Mouse (Mus musculus): ENCODE data around the gene Rbm39. TPM values are rescaled to one million over a fixed set of nuclear protein-coding genes. Genes with fewer than 3 reads are reported as not detected.

Gene Rbm39
- polyA plus RNA-seq, 1 experiment from 2014 or later = 494 TPM

DNA sequence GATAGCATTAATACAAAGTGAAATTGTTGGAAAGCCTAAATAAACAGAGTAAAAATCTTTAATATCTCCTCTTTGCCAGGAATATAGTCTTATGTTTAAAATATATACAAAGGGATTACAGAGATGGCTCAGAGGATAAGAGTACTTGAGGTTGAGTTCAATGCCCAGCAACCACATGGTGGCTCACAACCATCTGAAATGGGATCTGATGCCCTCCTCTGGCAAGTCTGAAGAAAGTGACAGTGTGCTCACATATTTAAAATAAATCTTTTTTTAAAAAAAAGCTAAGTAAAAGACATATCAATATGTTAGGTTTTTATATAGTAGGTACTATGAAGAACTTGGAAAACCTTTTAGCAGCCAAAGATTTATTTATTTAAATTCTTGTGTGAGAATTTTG, 28.5 kb downstream of the Rbm39 start:
- H3K4me2 ChIP-seq (ENCODE audit: low read length) = no peak overlapping the region
- no peaks in the 10 kb centered on the region for H3K4me1 ChIP-seq (replicated peaks; ENCODE audit: control insufficient read depth, insufficient read depth, low read length)
- no peaks in the 10 kb centered on the region for H3K9me3 ChIP-seq (ENCODE audit: control insufficient read depth, low read length)
- no peak overlapping the region for H3K9ac ChIP-seq (replicated peaks; ENCODE audit: low read depth, low read length)
- H3K4me3 ChIP-seq (replicated peaks; ENCODE audit: low read length) = no peak overlapping the region
- H3K27ac ChIP-seq (ENCODE audit: low read length) = no peak overlapping the region
- ATAC-seq = no peak
- H3K27me3 ChIP-seq (replicated peaks; ENCODE audit: control insufficient read depth, insufficient read depth, low read length) = no peaks in the 10 kb centered on the region
- peaks cover 36% of the 10 kb centered on the region for H3K36me3 ChIP-seq (ENCODE audit: control insufficient read depth, insufficient read depth)

DNA sequence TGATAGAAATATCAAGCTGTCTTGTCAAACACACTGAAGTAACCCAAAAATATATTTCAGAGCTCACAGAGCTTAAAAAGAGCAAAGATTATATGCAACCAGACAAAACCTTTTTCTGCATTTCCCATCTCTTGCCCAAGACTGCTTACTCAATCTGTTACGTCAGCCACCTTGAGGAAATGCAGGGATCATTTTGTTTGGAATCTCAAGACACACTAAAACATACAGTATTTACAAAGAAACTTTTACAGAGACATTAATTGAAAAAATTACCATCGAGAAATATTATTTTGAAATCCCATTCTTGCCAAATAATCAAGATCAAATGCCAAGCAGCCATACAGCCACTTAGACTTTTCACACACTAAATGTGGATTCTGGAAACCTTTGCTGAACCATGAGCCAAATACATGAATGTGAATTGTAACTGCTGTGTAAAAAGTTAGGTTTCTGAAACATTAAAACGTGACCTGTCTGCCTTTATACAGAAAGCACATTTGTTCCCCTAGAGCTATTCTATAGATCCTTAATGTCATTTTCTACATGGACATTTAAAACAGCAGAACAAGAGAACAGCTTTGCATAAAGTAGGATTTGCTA, 32.6 kb downstream of the Rbm39 start:
- peaks cover 25% of the 10 kb centered on the region for H3K36me3 ChIP-seq (ENCODE audit: control insufficient read depth, insufficient read depth)
- H3K27me3 ChIP-seq (replicated peaks; ENCODE audit: control insufficient read depth, insufficient read depth, low read length) = no peaks in the 10 kb centered on the region
- ATAC-seq = no peak
- H3K9me3 ChIP-seq (ENCODE audit: control insufficient read depth, low read length) = no peaks in the 10 kb centered on the region
- no peak overlapping the region for H3K27ac ChIP-seq (ENCODE audit: low read length)
- WGBS = 81% methylated on average over 3 of the region's 3 CpGs
- H3K4me2 ChIP-seq (ENCODE audit: low read length) = no peak overlapping the region
- H3K4me1 ChIP-seq (replicated peaks; ENCODE audit: control insufficient read depth, insufficient read depth, low read length) = peaks cover 15% of the 10 kb centered on the region
- H3K9ac ChIP-seq (replicated peaks; ENCODE audit: low read depth, low read length) = no peak overlapping the region
- no peak overlapping the region for H3K4me3 ChIP-seq (replicated peaks; ENCODE audit: low read length)

DNA sequence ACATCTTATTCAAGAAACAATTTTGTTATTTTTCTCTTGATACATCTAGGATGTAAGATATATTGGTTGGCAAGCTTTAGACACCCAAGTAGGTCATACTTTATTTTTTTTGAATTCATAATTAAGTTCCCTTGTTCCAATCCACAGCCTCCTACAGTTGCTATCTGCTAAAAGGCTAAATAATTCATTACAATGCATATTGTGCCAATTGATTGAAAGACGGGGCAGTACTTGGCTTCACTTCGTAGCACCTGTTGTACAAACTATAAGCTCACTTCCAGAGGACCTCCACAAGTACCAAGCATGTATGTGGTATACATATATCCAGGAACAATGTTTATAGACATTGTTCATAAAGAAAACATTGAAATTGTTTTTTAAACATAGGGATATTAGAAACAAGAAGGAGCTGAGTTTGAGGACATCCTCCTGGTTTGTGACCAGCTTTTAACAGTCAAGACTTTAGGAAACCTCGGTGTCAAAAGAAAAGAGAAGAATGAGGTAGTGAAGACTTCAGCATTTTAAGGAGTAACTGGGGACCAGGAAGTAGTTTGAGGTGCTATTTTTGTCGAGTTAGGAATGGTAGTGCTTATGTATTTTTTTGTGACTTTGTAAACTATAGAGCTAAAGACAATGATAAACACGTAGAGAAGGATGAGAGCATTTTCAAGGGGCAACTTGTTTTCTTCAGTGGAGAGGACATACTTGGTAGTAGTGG, 33.6 kb downstream of the Rbm39 start:
- Histone ChIP-seq H3K4me3 (replicated peaks; ENCODE audit: low read length) (no peak overlapping the region), H3K27ac (ENCODE audit: low read length) (no peak overlapping the region), H3K9ac (replicated peaks; ENCODE audit: low read depth, low read length) (no peak overlapping the region), H3K4me1 (replicated peaks; ENCODE audit: control insufficient read depth, insufficient read depth, low read length) (peaks cover 15% of the 10 kb centered on the region), H3K27me3 (replicated peaks; ENCODE audit: control insufficient read depth, insufficient read depth, low read length) (no peaks in the 10 kb centered on the region), H3K9me3 (ENCODE audit: control insufficient read depth, low read length) (no peaks in the 10 kb centered on the region), H3K4me2 (ENCODE audit: low read length) (no peak overlapping the region), H3K36me3 (ENCODE audit: control insufficient read depth, insufficient read depth) (peaks cover 23% of the 10 kb centered on the region)
- 67% methylated on average over 5 of the region's 5 CpGs for WGBS
- ATAC-seq = no peak

DNA sequence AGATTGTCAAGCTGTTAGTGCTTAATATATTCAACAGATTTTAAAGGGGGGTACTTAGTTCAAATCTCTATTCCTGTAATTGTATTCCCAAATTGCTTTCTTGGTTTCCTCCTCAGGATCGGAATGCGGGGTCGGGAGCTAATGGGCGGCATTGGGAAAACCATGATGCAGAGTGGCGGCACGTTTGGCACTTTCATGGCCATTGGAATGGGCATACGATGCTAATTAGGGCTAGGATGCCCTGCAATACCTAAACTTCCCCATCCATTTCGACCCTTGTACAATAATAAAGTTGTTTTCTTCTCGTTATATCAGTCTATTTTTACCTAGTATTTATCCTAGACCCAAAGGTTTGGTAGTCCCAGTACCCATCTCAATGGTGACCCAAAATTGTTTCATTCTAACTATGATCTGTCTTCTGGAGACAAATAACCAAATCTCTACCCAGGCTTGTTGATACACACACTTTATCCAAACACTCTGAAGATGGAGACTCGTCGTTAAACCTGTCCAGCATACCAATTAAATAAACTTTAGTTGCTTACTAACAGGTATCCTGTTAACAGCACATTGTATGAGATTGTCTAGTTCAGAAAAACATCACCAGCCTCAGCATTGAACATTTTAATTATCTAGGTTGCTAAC, 34.4 kb downstream of the Rbm39 start:
- H3K4me2 ChIP-seq (ENCODE audit: low read length) = peak overlapping the region; percentile 28; the same call in 1 of the 2 replicates
- no peaks in the 10 kb centered on the region for H3K27me3 ChIP-seq (replicated peaks; ENCODE audit: control insufficient read depth, insufficient read depth, low read length)
- no peak for ATAC-seq
- WGBS = 56% methylated on average over 11 of the region's 11 CpGs
- no peak overlapping the region for H3K4me3 ChIP-seq (replicated peaks; ENCODE audit: low read length)
- no peak overlapping the region for H3K27ac ChIP-seq (ENCODE audit: low read length)
- H3K9ac ChIP-seq (replicated peaks; ENCODE audit: low read depth, low read length) = no peak overlapping the region
- peaks cover 23% of the 10 kb centered on the region for H3K36me3 ChIP-seq (ENCODE audit: control insufficient read depth, insufficient read depth)
- peaks cover 15% of the 10 kb centered on the region for H3K4me1 ChIP-seq (replicated peaks; ENCODE audit: control insufficient read depth, insufficient read depth, low read length)
- no peaks in the 10 kb centered on the region for H3K9me3 ChIP-seq (ENCODE audit: control insufficient read depth, low read length)

DNA sequence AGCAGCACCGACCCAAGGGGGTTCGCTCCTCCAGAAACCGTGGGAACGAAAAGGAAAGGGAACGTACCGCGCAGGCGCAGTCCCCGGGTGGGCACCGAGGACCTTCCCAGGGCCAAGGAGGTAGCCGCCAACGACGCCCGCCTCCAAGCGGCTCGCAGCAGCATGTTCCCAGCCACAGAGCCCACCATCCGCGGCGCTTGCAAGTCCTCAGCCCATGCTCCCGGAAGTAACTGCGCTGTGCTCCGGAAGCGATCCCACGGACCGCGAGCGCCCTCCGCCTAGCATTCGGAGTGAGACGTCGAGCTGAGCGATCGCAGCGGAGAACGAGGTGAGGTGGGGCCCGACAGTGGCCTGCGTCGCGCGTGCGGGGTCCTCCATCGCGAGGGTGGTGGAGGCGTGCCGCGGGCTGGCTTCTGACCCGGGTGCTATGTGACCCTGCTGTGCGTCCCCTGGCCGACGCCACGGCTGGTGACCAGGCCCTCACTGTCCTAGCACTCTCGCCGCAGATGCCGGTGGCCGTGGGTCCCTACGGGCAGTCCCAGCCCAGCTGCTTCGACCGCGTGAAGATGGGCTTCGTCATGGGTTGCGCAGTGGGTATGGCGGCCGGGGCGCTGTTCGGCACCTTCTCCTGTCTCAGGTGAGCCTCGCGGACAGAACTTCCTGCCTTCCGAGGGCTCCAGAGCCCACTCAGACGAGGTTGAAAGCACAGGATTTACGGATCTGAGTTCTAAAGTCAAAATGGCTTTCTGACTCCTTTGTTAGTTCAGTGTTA, 35.9 kb downstream of the Rbm39 start, which contains the start of the genes Romo1 and Nfs1:
TSS of gene Romo1 (plus strand) at position 87 of the 772 bp plus-strand sequence.
TSS of gene Nfs1 (minus strand) at position 234 of the 772 bp plus-strand sequence.
- WGBS = 0% methylated on average over 69 of the region's 70 CpGs

DNA sequence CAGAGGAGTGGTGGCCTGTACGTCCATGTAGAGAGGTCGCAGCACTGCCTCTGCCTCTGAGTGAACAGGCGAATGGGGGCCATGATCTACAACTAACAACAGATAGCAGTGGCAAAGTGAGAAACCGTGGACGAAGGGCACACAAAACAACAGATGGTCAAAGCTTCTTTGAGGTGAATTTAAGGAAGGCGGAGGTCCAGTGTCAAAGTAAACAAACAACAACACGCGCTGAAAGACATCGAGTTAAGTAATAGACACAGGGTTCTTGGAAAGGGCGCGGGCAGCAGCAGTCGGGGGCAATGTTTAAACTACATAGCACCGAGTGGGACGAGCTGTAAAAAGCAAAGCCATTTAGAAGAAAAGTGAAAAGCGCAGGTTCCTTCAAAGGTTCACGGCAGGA, 36.7 kb downstream of the Rbm39 start:
- peak overlapping the region; percentile 93 for H3K4me2 ChIP-seq (ENCODE audit: low read length)
- H3K36me3 ChIP-seq (ENCODE audit: control insufficient read depth, insufficient read depth) = peaks cover 9% of the 10 kb centered on the region; the same call in 1 of the 2 replicates
- peaks cover 15% of the 10 kb centered on the region for H3K4me1 ChIP-seq (replicated peaks; ENCODE audit: control insufficient read depth, insufficient read depth, low read length)
- no peaks in the 10 kb centered on the region for H3K27me3 ChIP-seq (replicated peaks; ENCODE audit: control insufficient read depth, insufficient read depth, low read length)
- no peaks in the 10 kb centered on the region for H3K9me3 ChIP-seq (ENCODE audit: control insufficient read depth, low read length)
- H3K4me3 ChIP-seq (replicated peaks; ENCODE audit: low read length) = peak overlapping the region; percentile 90
- ATAC-seq = no peak
- H3K9ac ChIP-seq (replicated peaks; ENCODE audit: low read depth, low read length) = peak overlapping the region; percentile 87
- 2% methylated on average over 16 of the region's 16 CpGs for WGBS
- peak overlapping the region; percentile 93 for H3K27ac ChIP-seq (ENCODE audit: low read length)

More for the DNA sequence above, 35.9 kb downstream of the Rbm39 start, which contains the start of the genes Romo1 and Nfs1:
- Histone ChIP-seq H3K27ac (ENCODE audit: low read length) (peak within 1 kb of the TSS; percentile 93), H3K27me3 (replicated peaks; ENCODE audit: control insufficient read depth, insufficient read depth, low read length) (no peaks in the 10 kb centered on the region), H3K36me3 (ENCODE audit: control insufficient read depth, insufficient read depth) (peaks cover 15% of the 10 kb centered on the region; the same call in 1 of the 2 replicates), H3K9me3 (ENCODE audit: control insufficient read depth, low read length) (no peaks in the 10 kb centered on the region), H3K4me1 (replicated peaks; ENCODE audit: control insufficient read depth, insufficient read depth, low read length) (peaks cover 15% of the 10 kb centered on the region), H3K4me3 (replicated peaks; ENCODE audit: low read length) (peak within 1 kb of the TSS; percentile 90), H3K9ac (replicated peaks; ENCODE audit: low read depth, low read length) (peak within 1 kb of the TSS; percentile 87), H3K4me2 (ENCODE audit: low read length) (peak within 1 kb of the TSS; percentile 93)
- peak; percentile 99 for ATAC-seq

DNA sequence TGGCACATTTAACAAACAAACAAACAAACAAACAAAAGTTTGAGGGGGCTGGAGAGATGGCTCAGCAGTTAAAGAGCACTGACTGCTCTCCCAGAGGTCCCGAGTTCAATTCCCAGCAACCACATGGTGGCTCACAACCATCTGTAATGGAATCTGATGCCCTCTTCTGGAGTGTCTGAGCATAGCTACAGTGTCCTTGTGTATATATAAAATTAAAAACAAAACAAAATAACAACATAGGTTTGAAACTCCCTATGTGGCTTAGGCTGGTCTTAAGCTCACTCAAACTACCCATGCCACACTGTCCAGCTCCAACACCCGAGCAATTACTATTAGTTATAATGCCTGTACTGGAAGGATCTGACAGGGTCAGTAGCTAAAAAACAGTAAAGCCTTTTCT, 37.2 kb downstream of the Rbm39 start:
- H3K27ac ChIP-seq (ENCODE audit: low read length) = no peak overlapping the region
- H3K4me3 ChIP-seq (replicated peaks; ENCODE audit: low read length) = peak overlapping the region; percentile 90; the same call in 1 of the 2 replicates
- no peak overlapping the region; the same call in 1 of the 2 replicates for H3K9ac ChIP-seq (replicated peaks; ENCODE audit: low read depth, low read length)

DNA sequence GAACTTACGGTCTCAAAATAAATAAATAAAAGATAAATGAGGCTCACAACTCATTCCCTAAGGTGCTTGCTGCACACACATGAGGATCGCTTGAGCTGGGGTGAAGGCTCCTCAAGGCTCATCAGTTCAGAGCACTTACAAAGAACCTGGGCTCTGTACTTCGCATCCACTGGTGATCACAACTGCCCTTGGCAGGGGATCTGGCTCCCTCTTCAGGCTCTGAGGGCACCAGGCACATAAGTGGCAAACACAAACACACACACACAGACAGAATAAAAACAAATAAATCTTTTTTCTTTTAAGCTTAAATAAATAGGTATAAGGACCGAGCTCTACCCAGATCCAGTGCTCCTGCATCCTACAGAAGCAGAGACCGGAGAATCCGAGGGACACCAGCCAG, 44.3 kb downstream of the Rbm39 start:
- 94% methylated on average over 6 of the region's 6 CpGs for WGBS
- Histone ChIP-seq H3K4me2 (ENCODE audit: low read length) (no peak overlapping the region), H3K27ac (ENCODE audit: low read length) (no peak overlapping the region), H3K9me3 (ENCODE audit: control insufficient read depth, low read length) (no peaks in the 10 kb centered on the region), H3K4me1 (replicated peaks; ENCODE audit: control insufficient read depth, insufficient read depth, low read length) (no peaks in the 10 kb centered on the region), H3K27me3 (replicated peaks; ENCODE audit: control insufficient read depth, insufficient read depth, low read length) (no peaks in the 10 kb centered on the region), H3K36me3 (ENCODE audit: control insufficient read depth, insufficient read depth) (no peaks in the 10 kb centered on the region), H3K9ac (replicated peaks; ENCODE audit: low read depth, low read length) (no peak overlapping the region), H3K4me3 (replicated peaks; ENCODE audit: low read length) (no peak overlapping the region)
- no peak for ATAC-seq

More for the DNA sequence above, 37.2 kb downstream of the Rbm39 start:
- ATAC-seq = no peak
- Histone ChIP-seq H3K4me1 (replicated peaks; ENCODE audit: control insufficient read depth, insufficient read depth, low read length) (peaks cover 15% of the 10 kb centered on the region), H3K4me2 (ENCODE audit: low read length) (peak overlapping the region; percentile 93), H3K9me3 (ENCODE audit: control insufficient read depth, low read length) (no peaks in the 10 kb centered on the region), H3K36me3 (ENCODE audit: control insufficient read depth, insufficient read depth) (0 out of 2 replicates have a peak, but pooled peaks cover 5% of the 10 kb centered on the region), H3K27me3 (replicated peaks; ENCODE audit: control insufficient read depth, insufficient read depth, low read length) (no peaks in the 10 kb centered on the region)
- 85% methylated on average over 2 of the region's 2 CpGs for WGBS
